Mouse (Mus musculus): Measurements from ENCODE around the gene Agfg1.

Gene Agfg1

GRCm38 (mm10) chr1:82839296-82839613, at the start of gene Agfg1:
Gene Agfg1, plus strand, starts transcription at chr1:82839483.
- peak; percentile 93 for DNase-seq

GRCm38 (mm10) chr1:82791105-82791504, 48.2 kb upstream of the Agfg1 start:
- no peak for DNase-seq

GRCm38 (mm10) chr1:82792238-82792637, 47.0 kb upstream of the Agfg1 start:
- DNase-seq: no peak

- no peak for DNase-seq
Observed at GRCm38 (mm10) chr1:82793110-82793509, 46.2 kb upstream of the Agfg1 start.

- DNase-seq: no peak
Observed at GRCm38 (mm10) chr1:82793986-82794385, 45.3 kb upstream of the Agfg1 start.

- DNase-seq: no peak
Observed at GRCm38 (mm10) chr1:82795211-82795610, 44.1 kb upstream of the Agfg1 start.

- DNase-seq: no peak
Observed at GRCm38 (mm10) chr1:82795702-82796443, 43.4 kb upstream of the Agfg1 start.

GRCm38 (mm10) chr1:82797088-82797487, 42.2 kb upstream of the Agfg1 start:
- DNase-seq: no peak

- DNase-seq: no peak
Observed at GRCm38 (mm10) chr1:82798304-82798703, 41.0 kb upstream of the Agfg1 start.

GRCm38 (mm10) chr1:82798922-82799321, 40.4 kb upstream of the Agfg1 start:
- no peak for DNase-seq

GRCm38 (mm10) chr1:82801105-82801783, 38.0 kb upstream of the Agfg1 start:
- no peak for DNase-seq

- peak; percentile 17 for DNase-seq
Observed at GRCm38 (mm10) chr1:82803608-82804007, 35.7 kb upstream of the Agfg1 start.

GRCm38 (mm10) chr1:82804059-82804458, 35.2 kb upstream of the Agfg1 start:
- no peak for DNase-seq

GRCm38 (mm10) chr1:82806391-82806790, 32.9 kb upstream of the Agfg1 start:
- no peak for DNase-seq

- DNase-seq: no peak
Observed at GRCm38 (mm10) chr1:82807206-82807605, 32.1 kb upstream of the Agfg1 start.

GRCm38 (mm10) chr1:82808564-82808963, 30.7 kb upstream of the Agfg1 start:
- no peak for DNase-seq

GRCm38 (mm10) chr1:82811766-82812165, 27.5 kb upstream of the Agfg1 start:
- DNase-seq: no peak

- no peak for DNase-seq
Observed at GRCm38 (mm10) chr1:82815941-82816716, 23.2 kb upstream of the Agfg1 start.

- no peak for DNase-seq
Observed at GRCm38 (mm10) chr1:82819366-82819765, 19.9 kb upstream of the Agfg1 start.

- no peak for DNase-seq
Observed at GRCm38 (mm10) chr1:82820179-82820578, 19.1 kb upstream of the Agfg1 start.

GRCm38 (mm10) chr1:82820626-82821186, 18.6 kb upstream of the Agfg1 start:
- DNase-seq: no peak

GRCm38 (mm10) chr1:82821846-82822245, 17.4 kb upstream of the Agfg1 start:
- no peak for DNase-seq

GRCm38 (mm10) chr1:82824147-82824546, 15.1 kb upstream of the Agfg1 start:
- DNase-seq: no peak

- no peak for DNase-seq
Observed at GRCm38 (mm10) chr1:82825256-82825655, 14.0 kb upstream of the Agfg1 start.
